Mouse (Mus musculus) MEL (cell line): Measurements from ENCODE around the gene Irak2.
"Not testable (repeated sequence)": the region's sequence is repeated elsewhere in the genome, so short reads cannot be mapped to it uniquely, and the experiment has no call there.

Experiments
- CHD1 ChIP-seq: IDR thresholded peaks from 2 replicates; pipeline ENCODE4 v1.6.1; 2012; ENCODE audit warnings: low read depth, mild to moderate bottlenecking, inconsistent platforms, low read length, improper control_type of control experiment
- CHD2 ChIP-seq: IDR thresholded peaks from 2 replicates; pipeline ENCODE4 v1.6.1; 2011; ENCODE audit warnings: low read length, improper control_type of control experiment
- CTCF ChIP-seq, 3 experiments: IDR thresholded peaks in 2 of 3; conservative IDR thresholded peaks in 1 of 3; 2 replicates each; pipeline ENCODE4 v1.5.1; 2011 to 2012; ENCODE audit warnings: low read length in 3 of 3, low read depth in 2 of 3, mild to moderate bottlenecking in 2 of 3, improper control_type of control experiment in 1 of 3, inconsistent platforms in 1 of 3, mixed read lengths in 1 of 3, moderate library complexity in 1 of 3; ENCODE audit not compliant: control insufficient read depth in 1 of 3, insufficient read depth in 1 of 3, poor library complexity in 1 of 3, severe bottlenecking in 1 of 3
- EP300 ChIP-seq, 2 experiments: IDR thresholded peaks; 2 replicates each; pipeline ENCODE4 v1.6.1; 2011; ENCODE audit warnings: improper control_type of control experiment in 2 of 2, low read length in 2 of 2, low read depth in 1 of 2, mild to moderate bottlenecking in 1 of 2
- GATA1 ChIP-seq: IDR thresholded peaks from 2 replicates; pipeline ENCODE4 v1.6.1; 2011; ENCODE audit warnings: low read depth, low read length, improper control_type of control experiment
- MYB ChIP-seq: IDR thresholded peaks from 2 replicates; pipeline ENCODE4 v1.6.1; 2011; ENCODE audit warnings: mild to moderate bottlenecking, low read depth, low read length, improper control_type of control experiment
- NRF1 ChIP-seq: IDR thresholded peaks from 2 replicates; pipeline ENCODE4 v1.6.1; 2014; ENCODE audit warnings: low read depth, mild to moderate bottlenecking, inconsistent platforms, low read length, improper control_type of control experiment, moderate library complexity; ENCODE audit not compliant: poor library complexity, insufficient read depth, severe bottlenecking
- POLR2A ChIP-seq, 2 experiments: IDR thresholded peaks; 2 replicates each; pipeline ENCODE4 v1.6.1; 2011 to 2012; ENCODE audit warnings: low read length in 2 of 2, mild to moderate bottlenecking in 2 of 2, control low read depth in 1 of 2, improper control_type of control experiment in 1 of 2, low read depth in 1 of 2, moderate library complexity in 1 of 2; ENCODE audit not compliant: control insufficient read depth in 1 of 2, insufficient read depth in 1 of 2, poor library complexity in 1 of 2
- RAD21 ChIP-seq: IDR thresholded peaks from 2 replicates; pipeline ENCODE4 v1.6.1; 2011; ENCODE audit warnings: mild to moderate bottlenecking, low read depth, low read length, improper control_type of control experiment
- UBTF ChIP-seq: IDR thresholded peaks from 2 replicates; pipeline ENCODE4 v1.6.1; 2012; ENCODE audit warnings: low read depth, mild to moderate bottlenecking, inconsistent platforms, low read length, improper control_type of control experiment, moderate library complexity, borderline replicate concordance; ENCODE audit not compliant: insufficient read depth

GRCm38 (mm10) chr6:113713389-113713788 lies 75.1 kb downstream of the Irak2 start:
- not testable (repeated sequence) for TF ChIP-seq MYB; CTCF (IDR thresholded peaks at IDR 0.05 in 2 of 3, conservative IDR thresholded peaks at IDR 0.05 in 1 of 3; ENCODE audit: control insufficient read depth in 1 of 3, insufficient read depth in 1 of 3, low read depth in 2 of 3, low read length in 3 of 3, poor library complexity in 1 of 3, severe bottlenecking in 1 of 3); GATA1; UBTF; RAD21; POLR2A (IDR thresholded peaks at IDR 0.05; ENCODE audit: control insufficient read depth in 1 of 2, insufficient read depth in 1 of 2, low read depth in 1 of 2, low read length in 2 of 2, poor library complexity in 1 of 2); CHD1; NRF1; EP300 (IDR thresholded peaks at IDR 0.05; ENCODE audit: low read depth in 1 of 2, low read length in 2 of 2); CHD2
